Mouse (Mus musculus) embryo, embryonic 10 days (tissue): ENCODE data around the gene Lgi4.

ENCODE experiments used
- DNase-seq: peaks from one replicate; pipeline ENCODE4 v3.0.0-alpha.2; 2015; ENCODE audit warnings: low spot score

Gene Lgi4

DNA sequence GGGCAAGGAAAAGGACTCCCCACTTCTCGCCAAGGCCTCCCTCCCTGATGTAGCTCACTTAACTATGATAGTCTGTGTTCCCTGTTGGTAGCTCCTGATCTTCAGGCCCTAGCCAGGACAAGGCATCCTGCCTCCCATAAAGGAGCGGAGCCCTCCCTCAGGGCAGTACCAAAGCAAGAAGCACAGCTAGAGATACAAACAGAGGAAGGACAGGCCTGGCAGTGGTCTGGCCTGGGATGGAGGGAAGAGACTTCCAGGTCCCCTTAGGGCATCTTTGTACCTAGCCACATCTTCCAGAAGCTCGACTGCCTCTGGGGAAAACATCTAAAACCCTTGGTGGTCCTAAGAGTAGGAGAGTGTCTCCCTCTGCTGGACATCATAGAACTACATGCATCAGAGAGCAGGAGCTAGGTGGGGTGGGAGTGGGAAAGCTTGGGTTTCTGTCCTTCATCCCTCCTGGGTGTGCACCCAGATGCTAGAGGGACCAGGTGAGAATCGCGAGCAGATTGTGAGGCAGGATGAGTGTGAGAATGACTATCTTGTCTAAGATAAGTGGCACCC, 18.8 kb downstream of the Lgi4 start:
- DNase-seq = peak; percentile 84

DNA sequence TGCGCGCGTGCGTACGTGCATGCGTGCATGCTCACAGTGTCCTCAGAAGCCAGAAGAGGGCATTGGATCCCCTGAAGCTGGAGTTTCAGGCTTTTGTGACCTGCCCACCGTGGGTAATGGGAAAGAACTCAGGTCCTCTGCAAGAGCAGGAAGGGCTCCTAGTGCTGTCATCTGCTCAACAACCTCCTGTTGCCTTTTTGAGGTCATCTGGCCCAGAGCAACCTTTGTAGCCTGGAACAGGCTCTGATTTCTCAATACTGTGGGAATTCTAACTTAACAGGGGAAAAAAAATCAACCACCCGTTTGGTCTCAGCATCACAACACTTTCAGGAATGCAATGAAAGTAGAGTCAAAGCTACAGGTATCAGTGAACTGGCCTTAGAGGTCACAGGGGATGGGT, 20.5 kb downstream of the Lgi4 start:
- DNase-seq = no peak

DNA sequence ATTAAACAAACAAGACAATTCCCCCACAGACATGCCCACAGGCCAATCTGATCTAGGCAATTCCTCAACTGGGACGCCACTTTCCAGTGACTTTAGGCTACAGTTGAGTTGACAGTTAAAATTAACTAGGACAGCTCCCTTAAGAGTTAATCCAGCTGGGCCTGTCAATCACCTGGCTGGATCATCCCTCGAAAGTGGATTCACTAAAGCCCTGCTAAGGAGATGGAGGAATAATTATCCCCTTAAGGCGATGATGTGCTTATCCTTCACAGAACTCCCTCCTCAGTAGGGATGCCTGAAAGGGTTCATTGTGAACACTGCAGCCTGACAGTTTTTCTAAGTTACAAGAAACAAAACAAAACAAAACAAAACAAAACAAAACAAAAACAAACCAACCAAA, 21.5 kb downstream of the Lgi4 start:
- no peak for DNase-seq

DNA sequence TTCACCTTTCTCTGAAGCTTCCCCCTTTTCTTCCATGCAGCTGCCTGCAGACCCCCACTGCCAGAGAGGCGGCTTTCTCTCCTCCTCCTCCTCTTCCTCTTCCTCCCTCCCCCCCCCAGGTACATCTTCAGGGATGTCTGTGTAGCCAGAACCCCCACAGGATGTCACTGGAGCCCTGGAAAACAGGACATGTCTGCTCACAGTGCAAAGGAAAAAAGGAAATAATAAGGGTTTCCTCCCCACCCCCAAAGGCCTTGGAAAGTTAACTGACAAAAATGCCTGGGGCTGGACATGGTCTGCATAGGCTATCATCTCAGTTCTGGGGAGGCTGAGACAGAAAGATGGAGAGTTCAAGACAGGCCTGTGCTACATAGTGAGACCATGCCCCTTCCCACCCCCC, 22.0 kb downstream of the Lgi4 start:
- no peak for DNase-seq

DNA sequence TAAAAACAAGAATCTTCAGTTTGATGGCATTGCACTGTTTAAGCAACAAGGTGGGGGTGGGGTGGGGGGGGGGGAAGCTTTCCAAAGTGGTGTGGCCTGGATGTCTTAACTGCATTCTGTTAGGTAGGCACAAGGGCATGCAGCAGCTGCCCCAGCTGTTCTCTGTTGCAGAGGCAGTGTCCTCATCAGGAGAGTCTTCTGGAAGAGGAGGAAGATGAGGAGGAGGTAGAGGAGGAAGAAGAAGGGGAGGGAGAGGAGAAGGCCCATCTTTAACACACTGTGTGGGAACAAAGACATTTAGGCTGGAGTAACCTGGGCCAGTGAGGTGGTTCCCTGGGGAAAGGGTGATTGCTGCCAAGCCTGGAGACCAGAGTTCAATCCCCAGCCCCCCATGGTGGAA, 23.0 kb downstream of the Lgi4 start:
- no peak for DNase-seq

DNA sequence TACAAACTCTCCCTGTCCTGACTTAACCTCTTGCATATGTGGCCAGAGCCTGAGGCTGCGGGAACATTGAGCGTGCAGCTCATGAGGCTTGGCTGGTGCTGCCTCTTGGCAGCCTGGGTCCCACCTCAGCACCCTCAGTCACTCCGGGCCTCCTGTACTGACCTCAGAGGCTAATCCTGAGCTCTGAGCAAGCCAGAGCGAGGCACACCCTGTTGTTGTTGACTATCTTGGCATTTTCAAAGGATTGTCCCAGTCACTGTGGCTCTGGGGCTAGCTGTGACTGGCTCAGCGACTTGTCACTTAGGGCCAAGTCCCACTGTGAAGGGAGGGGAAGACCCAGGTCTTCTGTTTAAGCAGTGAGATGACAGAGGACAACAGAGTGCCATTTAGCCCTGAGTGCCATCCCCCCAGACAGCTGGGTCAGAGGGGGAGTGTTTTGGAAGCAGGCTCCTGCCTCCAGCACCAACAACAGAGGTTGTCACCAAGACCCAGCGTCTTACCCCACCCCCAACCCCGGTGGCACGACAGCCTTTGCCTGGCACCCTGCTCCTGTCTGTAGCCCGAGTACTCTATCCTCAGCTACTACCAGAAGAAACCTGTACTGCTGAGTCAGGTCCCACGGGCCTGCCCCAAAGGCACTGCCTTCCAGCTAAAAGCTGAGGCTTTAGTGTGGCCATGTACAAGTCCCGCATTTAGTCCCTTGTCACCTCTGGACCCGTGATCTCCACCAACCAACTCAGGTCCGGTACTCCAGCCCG, 23.9 kb downstream of the Lgi4 start:
- DNase-seq = peak; percentile 42

DNA sequence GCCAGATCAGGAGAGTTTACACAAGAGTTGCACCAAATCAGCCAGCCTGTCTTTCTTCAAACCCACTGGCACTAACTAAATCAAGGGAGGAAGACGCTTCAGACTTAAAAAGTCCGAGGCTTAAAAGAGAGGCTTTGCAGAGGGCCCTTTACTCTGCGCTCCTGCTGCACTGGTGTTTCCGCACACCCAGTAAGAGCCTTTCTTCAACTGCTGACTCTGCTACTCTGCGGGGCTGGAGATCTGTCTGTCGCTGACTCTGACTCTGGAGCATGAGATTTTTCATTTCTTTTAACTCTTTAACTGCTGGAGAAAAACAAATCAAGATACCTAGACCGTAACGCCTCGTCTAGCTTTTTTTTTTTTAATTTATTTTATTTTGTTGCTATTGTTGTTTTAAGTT, 25.0 kb downstream of the Lgi4 start:
- DNase-seq = no peak

DNA sequence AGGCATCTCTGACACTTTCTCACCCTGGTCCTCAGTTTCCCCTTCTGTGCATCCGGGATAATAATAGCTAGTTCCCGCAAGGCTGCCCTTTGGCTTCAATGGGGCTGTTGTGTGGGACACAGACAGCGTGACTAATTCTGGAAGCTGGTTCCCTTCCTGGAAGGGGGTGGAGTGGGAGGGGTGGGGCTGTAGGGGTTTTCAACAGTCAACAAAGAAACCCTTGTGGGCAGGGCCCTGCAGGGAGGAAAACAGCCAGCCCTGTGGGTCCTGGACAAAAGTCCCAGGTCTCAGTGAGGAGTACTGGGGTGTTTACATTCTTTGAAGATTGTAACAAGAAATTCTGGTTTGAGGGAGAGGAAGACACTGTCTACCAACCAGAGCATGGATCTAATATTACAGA, 26.0 kb downstream of the Lgi4 start:
- no peak for DNase-seq

DNA sequence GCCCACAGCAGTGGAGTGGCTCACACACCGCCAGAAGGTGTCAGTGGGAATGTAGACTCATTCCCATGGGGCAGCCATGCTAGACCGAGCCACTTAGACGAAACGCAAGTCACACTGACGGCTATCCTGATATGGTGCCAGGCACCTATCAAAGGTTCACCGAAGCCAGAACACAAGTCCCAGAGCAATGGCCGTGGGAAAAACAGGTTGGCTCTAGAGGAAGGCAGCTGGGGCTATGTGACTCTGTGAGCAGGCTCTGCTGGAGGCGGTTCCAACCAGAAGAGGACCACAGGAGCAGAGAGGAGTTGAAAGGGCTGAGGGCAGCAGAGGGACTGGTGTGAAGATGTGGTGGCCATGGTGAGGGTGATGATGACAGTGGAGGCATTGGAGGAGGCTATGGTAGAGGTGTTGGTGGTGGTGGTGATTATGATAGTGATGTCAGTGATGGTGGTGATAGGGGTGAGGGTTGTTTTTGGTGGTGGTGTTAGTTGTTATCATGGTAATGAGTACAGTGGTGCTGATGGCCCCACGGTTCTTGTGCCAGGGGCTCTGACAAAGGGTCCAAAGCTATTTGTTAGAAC, 27.1 kb downstream of the Lgi4 start:
- no peak for DNase-seq

DNA sequence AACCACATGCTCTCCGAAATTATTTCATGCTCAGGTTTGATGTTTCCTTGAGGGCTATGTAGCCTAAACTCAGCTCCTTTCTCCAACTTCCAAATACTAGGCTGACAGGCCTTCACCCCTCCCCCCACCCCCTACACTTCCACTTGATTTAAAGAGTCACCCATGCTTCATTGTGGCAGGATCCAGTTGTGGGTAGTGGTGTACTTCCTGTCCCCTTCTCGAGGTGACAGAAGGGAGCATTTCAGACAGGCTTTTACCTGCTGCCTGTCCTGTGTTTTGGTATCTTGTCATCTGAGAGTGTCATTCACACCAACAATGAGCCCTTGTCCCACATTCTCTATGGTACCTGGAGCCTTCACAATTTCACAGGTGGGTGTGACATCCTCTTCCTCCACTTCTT, 28.1 kb downstream of the Lgi4 start:
- DNase-seq = no peak

DNA sequence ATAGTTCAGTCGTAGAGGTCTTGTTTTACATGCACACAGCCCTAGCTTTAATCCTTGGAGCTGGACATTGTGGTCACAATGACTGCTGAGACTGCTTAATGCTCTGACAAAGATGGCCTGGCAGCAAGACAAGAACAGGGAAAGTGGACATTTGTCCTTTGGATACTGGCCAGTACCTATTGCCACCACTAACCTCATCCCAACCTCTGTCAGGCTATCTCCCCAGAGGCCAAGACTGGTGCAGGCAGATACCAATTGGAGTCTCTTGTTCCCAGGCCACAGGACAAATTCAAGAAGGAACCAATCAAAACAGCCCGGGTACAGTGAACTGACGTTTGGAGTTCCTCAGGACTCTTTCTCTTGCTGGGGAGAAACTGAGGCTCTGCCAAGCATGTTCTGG, 29.1 kb downstream of the Lgi4 start:
- DNase-seq = no peak

DNA sequence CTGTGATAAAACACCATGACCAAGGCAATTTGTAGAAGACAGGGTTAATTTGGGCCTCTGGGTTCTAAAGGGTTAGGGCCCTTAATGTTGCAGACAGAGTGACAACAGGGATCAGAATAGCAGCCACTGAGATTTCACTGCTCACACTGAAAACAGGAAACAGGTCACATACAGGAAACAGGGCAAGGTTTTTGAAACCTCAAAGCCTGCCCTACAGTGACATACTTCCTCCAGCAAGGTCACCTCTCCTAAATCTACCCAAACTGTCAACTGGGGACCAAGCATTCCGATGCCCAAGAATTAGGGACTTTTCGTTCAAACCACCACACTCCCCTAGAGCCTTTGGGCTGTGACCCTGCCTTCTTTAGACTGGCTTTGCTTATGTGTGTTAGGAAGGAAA, 30.6 kb downstream of the Lgi4 start:
- no peak for DNase-seq

DNA sequence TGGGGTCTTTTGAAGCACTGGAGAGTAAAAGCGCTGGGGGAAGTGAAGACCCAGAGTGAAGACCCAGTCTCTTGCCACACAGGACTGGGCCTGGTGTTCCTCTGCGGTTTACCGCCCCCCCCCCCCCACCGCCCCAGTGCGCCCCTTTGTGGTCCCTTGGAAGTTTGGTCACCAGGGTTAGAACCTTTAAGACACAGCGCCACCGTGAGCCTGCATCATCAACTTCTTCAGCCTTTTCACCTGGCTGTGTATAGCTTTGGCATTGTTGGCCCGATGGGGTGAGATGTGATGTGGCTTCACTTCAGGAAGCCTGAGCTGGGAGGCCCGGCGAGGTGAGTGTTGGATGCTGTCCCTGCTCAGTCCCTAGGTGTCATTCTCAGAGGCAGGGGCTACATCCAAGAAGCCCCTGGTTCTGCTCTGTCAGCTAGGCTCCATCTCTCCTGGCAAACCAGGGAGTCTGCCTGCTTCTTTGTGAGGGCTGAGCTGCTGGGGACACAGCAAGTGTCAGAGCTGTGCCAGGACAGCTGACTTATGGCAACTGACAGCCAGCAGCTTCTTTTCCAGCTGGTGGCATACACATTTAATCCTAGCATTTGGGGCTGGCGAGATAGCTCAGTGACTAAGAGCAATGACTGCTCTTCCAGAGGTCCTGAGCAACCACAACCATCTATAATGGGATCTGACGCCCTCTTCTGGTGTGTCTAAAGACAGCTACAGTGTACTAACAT, 35.8 kb downstream of the Lgi4 start:
- DNase-seq = no peak

DNA sequence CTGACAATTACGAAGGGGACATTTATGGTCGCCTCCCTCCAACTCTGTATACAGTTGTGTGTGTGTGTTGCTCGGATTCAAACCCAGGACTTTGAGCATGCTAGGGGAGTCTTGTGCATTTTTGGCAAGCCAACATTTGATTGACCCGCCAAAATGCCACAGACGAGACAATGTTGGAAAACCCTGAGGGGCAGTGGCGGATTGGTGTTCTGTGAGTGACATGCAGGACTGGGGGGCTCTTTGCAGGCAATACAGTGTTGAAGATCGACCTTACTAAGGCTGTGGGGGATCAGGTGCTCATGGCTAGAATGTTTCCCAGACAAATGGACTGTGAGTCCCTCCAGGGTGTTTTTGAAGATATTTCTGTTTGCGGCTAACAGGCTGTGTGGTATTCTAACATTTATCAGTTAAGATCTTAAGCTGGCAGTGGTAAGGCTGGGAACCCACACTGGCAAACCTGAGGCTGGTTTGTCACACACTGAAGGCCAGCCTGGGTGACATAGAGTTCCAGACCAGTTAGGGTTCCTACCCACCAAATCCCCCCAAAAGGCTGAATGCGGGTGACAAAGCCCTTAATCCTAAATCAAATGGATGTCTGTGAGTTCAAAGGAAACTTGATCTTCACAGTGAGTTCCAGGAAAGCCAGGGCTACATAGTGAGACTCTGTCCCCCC, 37.9 kb downstream of the Lgi4 start:
- no peak for DNase-seq

DNA sequence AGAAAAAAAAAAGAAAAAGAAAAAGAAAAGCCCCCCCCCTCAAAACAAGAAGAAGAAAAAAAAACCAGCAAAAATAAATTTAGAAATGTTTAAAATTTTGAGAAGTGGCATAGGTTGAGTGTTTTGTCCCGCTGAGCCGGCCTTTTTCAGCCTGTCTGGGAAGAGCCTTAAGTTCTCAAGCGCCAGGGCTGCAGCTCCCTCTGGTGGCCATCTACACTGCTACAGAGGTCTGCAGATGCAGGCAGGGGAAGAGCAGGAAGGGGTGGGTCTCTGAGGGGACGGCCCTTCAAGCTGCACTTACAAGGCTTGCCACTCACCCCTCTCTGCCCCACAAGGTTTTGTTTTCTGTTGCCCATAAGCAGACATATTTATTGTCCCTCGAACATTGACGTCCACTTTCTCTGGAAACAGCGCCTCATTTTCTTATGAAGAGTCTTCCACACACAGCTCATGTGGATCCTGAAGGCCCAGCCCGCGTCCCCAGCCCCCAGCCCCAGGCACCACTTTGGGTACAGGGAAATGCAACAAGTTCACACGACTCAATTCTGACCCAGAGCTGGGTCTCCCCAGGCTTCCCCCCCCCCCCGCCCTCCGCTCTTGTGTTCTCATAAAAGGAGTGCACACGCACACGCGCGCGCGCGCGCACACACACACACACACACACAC, 38.6 kb downstream of the Lgi4 start:
- DNase-seq = peak; percentile 96

DNA sequence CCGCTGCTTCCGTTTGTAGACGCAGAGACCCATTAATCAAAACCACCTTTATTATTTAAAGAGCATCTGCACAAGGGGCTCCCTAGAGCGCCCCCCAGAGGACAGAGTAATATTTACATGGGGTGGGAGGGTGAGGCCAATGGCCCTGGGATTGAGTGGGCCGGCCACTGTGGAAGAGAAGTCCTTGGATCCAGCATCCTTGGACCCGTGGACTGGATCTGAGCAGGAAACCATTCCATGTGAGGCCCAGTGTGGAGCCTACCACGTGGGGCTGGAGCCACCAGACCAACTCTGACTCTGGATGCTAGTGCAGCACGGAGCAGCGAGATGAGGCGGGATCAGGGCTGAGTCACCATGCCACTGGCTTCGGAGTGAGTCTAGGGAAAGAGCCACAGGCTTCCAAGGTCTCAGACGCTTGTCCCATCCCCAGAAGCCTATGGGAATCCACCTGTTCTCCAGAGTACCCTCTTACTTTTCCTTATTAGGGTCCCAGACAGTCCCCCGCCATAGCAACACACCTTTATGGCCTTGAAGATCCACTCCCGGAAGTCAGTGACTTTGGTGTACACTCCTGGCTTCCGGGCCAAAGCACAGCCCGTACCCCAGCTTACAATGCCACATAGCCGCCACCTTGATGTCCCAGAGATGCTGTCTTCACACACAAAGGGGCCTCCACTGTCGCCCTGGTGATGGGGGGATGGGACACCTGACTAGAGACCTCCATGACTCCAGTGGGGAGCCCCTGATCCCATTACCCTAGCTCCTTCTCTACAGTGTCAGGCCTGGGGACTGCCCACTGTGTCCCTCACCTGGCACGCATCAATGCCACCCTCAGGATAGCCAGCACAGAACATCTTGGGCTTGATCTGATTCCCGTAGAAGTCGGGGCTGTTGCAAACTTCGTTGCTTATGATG, 39.8 kb downstream of the Lgi4 start:
- no peak for DNase-seq

DNA sequence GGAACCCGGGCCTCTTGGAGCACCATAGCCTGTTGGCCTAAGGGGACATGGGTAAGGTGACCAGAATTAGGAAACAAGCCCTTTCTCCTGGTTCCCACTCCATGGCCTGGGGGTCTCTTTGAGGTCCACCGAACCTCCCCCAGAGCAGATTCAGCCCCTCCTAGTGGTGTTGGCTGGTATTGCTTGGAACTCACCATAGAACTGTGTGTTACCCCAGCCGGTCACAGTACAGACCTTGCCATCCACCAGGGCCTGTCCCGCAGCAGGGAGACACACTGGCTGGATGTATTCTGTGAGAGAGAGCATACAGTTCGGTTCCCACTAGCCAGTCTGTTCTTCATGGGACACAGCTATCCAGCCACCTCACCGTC, 40.5 kb downstream of the Lgi4 start:
- DNase-seq = no peak

DNA sequence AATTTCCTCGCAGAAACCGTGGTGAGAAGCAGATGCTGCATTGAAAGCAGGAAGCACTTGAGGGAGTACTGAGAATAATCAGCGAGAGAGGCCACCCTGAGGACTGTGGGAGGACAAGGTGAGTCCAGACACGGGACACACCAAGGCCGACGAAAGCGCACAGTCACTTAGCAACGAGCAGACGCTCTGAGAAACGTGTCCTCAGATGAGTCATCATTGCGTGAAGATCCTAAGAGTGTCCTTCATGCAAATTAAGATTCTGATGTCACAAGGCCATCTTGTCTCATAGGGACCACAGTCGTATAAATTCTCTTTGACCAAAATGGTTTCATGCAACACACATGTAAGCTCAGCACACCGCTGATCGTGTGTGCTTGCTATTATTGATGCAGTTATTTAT, 41.6 kb downstream of the Lgi4 start:
- no peak for DNase-seq

DNA sequence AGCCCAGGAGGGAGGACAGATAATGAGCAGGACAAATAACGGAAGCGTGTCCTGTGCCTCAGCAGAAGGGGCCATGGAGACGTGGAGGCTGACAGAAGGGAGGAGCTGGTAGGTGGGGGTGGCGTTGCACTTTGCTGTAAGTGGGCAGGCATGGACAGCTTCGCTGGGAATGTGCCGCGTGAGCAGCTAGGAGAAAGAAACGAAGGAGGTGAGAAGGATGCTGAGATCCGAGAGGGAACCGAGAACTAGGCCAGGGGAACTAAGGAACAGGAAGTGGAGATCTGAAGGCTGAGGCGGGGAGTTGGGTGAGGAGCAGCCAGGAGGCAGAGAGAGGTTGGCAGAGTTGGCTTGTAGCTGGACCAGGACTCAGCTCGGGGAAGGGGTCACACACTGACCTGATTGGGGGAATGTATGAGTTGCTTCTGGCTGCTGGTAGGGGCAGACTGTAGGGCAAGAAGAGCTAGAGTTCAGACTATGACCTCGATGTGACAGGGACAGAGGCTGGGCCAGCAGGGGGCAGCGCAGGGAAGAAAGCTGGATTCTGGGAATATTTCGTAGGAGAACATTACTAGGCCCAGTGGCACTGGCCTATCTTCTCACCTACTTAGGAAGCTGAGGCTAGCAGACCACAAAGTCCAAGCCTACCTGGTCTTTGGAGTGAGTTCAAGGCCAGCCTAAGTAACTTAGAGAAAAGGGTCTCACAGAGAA, 46.1 kb downstream of the Lgi4 start:
- peak; percentile 52 for DNase-seq

DNA sequence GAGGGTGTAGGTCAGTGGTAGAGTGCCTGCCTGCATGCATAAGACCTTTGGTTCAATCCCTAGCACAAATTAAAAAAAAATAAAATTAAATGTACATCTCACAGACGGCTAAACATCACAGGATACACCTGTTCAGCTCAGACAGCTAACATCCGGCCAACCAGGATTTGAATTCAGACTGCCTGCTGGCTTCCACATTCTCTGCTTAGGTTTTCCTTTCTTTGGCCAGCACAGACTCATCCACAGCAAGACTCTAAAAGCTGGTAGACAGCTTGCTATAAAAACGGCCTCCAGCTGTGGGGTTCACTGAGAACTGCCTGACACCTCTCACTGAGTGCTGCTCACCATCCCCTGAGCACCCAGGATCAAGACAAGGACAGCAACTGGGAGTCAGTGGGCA, 47.0 kb downstream of the Lgi4 start:
- DNase-seq = no peak
